ENCODE assay signal across 8 mouse cellular contexts in the genomic region with DNA sequence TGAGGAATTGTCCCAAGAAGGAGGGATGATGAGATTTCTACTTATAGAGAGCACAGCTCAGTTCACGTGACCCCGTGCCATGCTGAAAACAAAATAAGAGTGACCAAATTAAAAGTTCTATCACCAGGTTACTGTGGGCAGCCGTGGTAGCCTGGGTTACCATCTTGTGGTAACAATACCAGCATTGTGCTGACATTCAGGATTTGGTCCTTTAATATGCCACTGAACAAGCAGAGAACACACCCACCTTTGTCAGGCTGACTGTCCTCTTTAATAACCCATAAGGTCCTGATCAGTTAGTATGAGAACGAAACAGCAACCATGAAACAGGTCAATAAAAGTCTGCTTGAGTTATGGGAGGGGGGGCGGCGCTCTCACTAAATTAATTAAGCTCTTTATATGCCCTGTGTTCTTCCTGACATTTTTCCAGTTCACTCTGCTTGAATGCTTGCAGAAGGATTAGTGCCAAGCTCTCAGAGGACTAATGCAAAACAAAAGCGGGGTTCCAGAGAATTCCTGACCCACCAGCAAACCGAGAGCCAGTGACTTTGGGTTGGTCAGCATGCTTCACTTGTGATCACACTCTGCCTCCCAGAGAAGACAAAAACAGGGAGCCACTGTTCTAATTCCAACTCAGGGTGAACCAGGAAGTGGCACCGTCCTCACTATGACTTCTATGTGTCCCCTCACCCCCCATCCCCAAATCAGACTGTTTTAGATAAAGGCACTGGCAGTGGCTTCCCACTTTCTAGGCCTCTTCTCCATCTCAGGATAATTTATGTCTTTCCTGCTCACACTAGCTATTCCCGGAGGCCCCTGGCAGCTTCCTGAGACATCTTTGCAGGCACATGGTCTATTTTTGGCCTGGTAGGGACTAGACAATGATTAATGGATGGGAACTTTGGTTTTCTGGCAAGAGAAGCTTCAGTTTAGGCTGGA. TPM values are rescaled to one million over a fixed set of nuclear protein-coding genes. Genes with fewer than 3 reads are reported as not detected.
A peak's percentile ranks its signal among the peaks of the same experiment; 100 is the strongest.
DNase-seq lines count a peak whose midpoint lies in the region; ATAC-seq lines count a peak whose summit lies in the region.

No protein-coding gene starts in this region.

- no peaks in the 10 kb centered on the region for H3K36me3 ChIP-seq in heart, embryonic 11.5 days (ENCODE audit: control insufficient read depth, insufficient read depth, low read length)
- H3K36me3 ChIP-seq in hindbrain, embryonic 15.5 days = no peaks in the 10 kb centered on the region
- no peaks in the 10 kb centered on the region for H3K36me3 ChIP-seq in midbrain, embryonic 12.5 days
- no peaks in the 10 kb centered on the region for H3K36me3 ChIP-seq in limb, embryonic 10.5 days

- H3K9ac ChIP-seq in heart, embryonic 11.5 days (ENCODE audit: low read depth, low read length) = 0 out of 2 replicates have a peak overlapping the region, but pooled peaks have one; percentile 11
- no peak overlapping the region for H3K9ac ChIP-seq in hindbrain, embryonic 15.5 days
- no peak overlapping the region for H3K9ac ChIP-seq in midbrain, embryonic 12.5 days (replicated peaks)

- ATAC-seq in heart, embryonic 11.5 days (replicated peaks; ENCODE audit: insufficient number of reproducible peaks, low FRiP score, low TSS enrichment) = no peak
- ATAC-seq in hindbrain, embryonic 15.5 days (ENCODE audit: low FRiP score, low read depth) = peak; percentile 63
- ATAC-seq in midbrain, embryonic 12.5 days (ENCODE audit: low FRiP score, low read depth) = no peak

- no peaks in the 10 kb centered on the region for H3K9me3 ChIP-seq in heart, embryonic 11.5 days (replicated peaks; ENCODE audit: control insufficient read depth, low read length)
- no peaks in the 10 kb centered on the region for H3K9me3 ChIP-seq in hindbrain, embryonic 15.5 days
- no peaks in the 10 kb centered on the region for H3K9me3 ChIP-seq in midbrain, embryonic 12.5 days
- H3K9me3 ChIP-seq in limb, embryonic 10.5 days (replicated peaks) = no peaks in the 10 kb centered on the region

- H3K4me2 ChIP-seq in heart, embryonic 11.5 days = no peak overlapping the region
- H3K4me2 ChIP-seq in hindbrain, embryonic 15.5 days = no peak overlapping the region
- H3K4me2 ChIP-seq in midbrain, embryonic 12.5 days (replicated peaks) = no peak overlapping the region

- DNase-seq in heart, adult 9 months (ENCODE audit: low spot score in 2 of 2) = no peak
- DNase-seq in brain, adult 2 months (ENCODE audit: low read depth, low spot score) = peak; percentile 65
- no peak for DNase-seq in thymus, postnatal 0 days (ENCODE audit: low spot score)
- no peak for DNase-seq in spleen, postnatal 10 days (ENCODE audit: low spot score in 2 of 2)
- no peak for DNase-seq in limb, embryonic 10.5 days (ENCODE audit: low spot score)

- no peaks in the 10 kb centered on the region for H3K27me3 ChIP-seq in heart, embryonic 11.5 days (ENCODE audit: control insufficient read depth, insufficient read depth, low read length)
- no peaks in the 10 kb centered on the region for H3K27me3 ChIP-seq in hindbrain, embryonic 15.5 days
- H3K27me3 ChIP-seq in midbrain, embryonic 12.5 days = 0 out of 2 replicates have a peak, but pooled peaks cover 8% of the 10 kb centered on the region
- no peaks in the 10 kb centered on the region for H3K27me3 ChIP-seq in limb, embryonic 10.5 days (ENCODE audit: low read depth, poor library complexity, severe bottlenecking)

- peaks cover 16% of the 10 kb centered on the region for H3K4me1 ChIP-seq in heart, embryonic 11.5 days (ENCODE audit: control insufficient read depth, insufficient read depth, low read length)
- peaks cover 21% of the 10 kb centered on the region for H3K4me1 ChIP-seq in hindbrain, embryonic 15.5 days (replicated peaks)
- H3K4me1 ChIP-seq in midbrain, embryonic 12.5 days = peaks cover 13% of the 10 kb centered on the region; the same call in 1 of the 2 replicates
- peaks cover 24% of the 10 kb centered on the region; the same call in 1 of the 2 replicates for H3K4me1 ChIP-seq in limb, embryonic 10.5 days

- H3K27ac ChIP-seq in heart, embryonic 11.5 days (ENCODE audit: low read depth, low read length) = peak overlapping the region; percentile 43
- H3K27ac ChIP-seq in hindbrain, embryonic 15.5 days (replicated peaks) = peak overlapping the region; percentile 74
- peak overlapping the region; percentile 54; the same call in 1 of the 2 replicates for H3K27ac ChIP-seq in midbrain, embryonic 12.5 days (replicated peaks)
- no peak overlapping the region for H3K27ac ChIP-seq in limb, embryonic 10.5 days

- no peak overlapping the region for H3K4me3 ChIP-seq in heart, embryonic 11.5 days (ENCODE audit: low read depth, low read length)
- no peak overlapping the region for H3K4me3 ChIP-seq in hindbrain, embryonic 15.5 days
- no peak overlapping the region for H3K4me3 ChIP-seq in midbrain, embryonic 12.5 days
- no peak overlapping the region for H3K4me3 ChIP-seq in limb, embryonic 10.5 days

- WGBS in heart, embryonic 11.5 days (ENCODE audit: insufficient replicate concordance) = 73% methylated on average over 10 of the region's 10 CpGs
- 44% methylated on average over 10 of the region's 10 CpGs for WGBS in hindbrain, embryonic 15.5 days
- WGBS in midbrain, embryonic 12.5 days = 59% methylated on average over 10 of the region's 10 CpGs
- WGBS in limb, embryonic 10.5 days = 68% methylated on average over 10 of the region's 10 CpGs

RNA-seq across cellular contexts. Expression of a gene that starts 41.5 kb away (rescaled TPM):
- polyA plus RNA-seq in heart, embryonic 11.5 days (2014; fragmentation: Nextera tagmentation; extraction: Ambion mirVana) = 15.5 and 18.9 TPM in 2 replicates
- polyA plus RNA-seq in hindbrain, embryonic 15.5 days (2015; fragmentation: Nextera tagmentation; extraction: Ambion mirVana) = 15.4 and 17.8 TPM in 2 replicates
- polyA plus RNA-seq in midbrain, embryonic 12.5 days (2016; fragmentation: Nextera tagmentation; extraction: Ambion mirVana) = 14.6 and 15.5 TPM in 2 replicates
- polyA plus RNA-seq in thymus, postnatal 0 days (2015; fragmentation: Nextera tagmentation; extraction: Ambion mirVana) = 3.8 and 4.9 TPM in 2 replicates
- polyA plus RNA-seq in limb, embryonic 10.5 days (2016; fragmentation: Nextera tagmentation; extraction: Ambion mirVana) = 1.0 and 1.7 TPM in 2 replicates
